Mouse (Mus musculus) embryonic facial prominence, embryonic 13.5 days (tissue): ENCODE results near the gene Ift81. TPM values are rescaled to one million over a fixed set of nuclear protein-coding genes. Genes with fewer than 3 reads are reported as not detected.
"Not testable (repeated sequence)": the region's sequence is repeated elsewhere in the genome, so short reads cannot be mapped to it uniquely, and the experiment has no call there.

Experiments used
- ATAC-seq: fragments of 200-750 bp; cut with Nextera tagmentation; 2 replicates; pipeline ENCODE4 v1.8.0; 2017; ENCODE audit warnings: low read depth; ENCODE audit not compliant: insufficient number of reproducible peaks, insufficient read depth, low FRiP score, low TSS enrichment
- H3K27ac ChIP-seq: fragments of 300-500 bp; sonication (generic); 2 replicates; pipeline ENCODE4 v1.5.1; 2015; ENCODE audit warnings: moderate library complexity, mild to moderate bottlenecking, inconsistent platforms
- H3K27me3 ChIP-seq: fragments of 300-500 bp; sonication (generic); 2 replicates; pipeline ENCODE4 v1.6.1; 2015; ENCODE audit warnings: mild to moderate bottlenecking, inconsistent platforms
- H3K36me3 ChIP-seq: fragments of 300-500 bp; sonication (generic); 2 replicates; pipeline ENCODE4 v1.6.1; 2015; ENCODE audit warnings: mild to moderate bottlenecking, inconsistent platforms
- H3K4me1 ChIP-seq: fragments of 300-500 bp; sonication (generic); 2 replicates; pipeline ENCODE4 v1.6.1; 2015; ENCODE audit warnings: inconsistent platforms
- H3K4me2 ChIP-seq: fragments of 300-500 bp; sonication (generic); 2 replicates; pipeline ENCODE4 v1.6.1; 2015; ENCODE audit warnings: moderate library complexity, mild to moderate bottlenecking, inconsistent platforms
- H3K4me3 ChIP-seq: fragments of 300-500 bp; sonication (generic); 2 replicates; pipeline ENCODE4 v1.5.1; 2015; ENCODE audit warnings: mild to moderate bottlenecking, inconsistent platforms
- H3K9ac ChIP-seq: fragments of 300-500 bp; sonication (generic); 2 replicates; pipeline ENCODE4 v1.6.1; 2015; ENCODE audit warnings: mild to moderate bottlenecking, inconsistent platforms
- H3K9me3 ChIP-seq: fragments of 300-500 bp; sonication (generic); 2 replicates; pipeline ENCODE4 v1.6.1; 2016; ENCODE audit warnings: inconsistent platforms
- WGBS: fragments of 180-500 bp; shearing (Covaris S2); methylation state at CpG from one replicate; pipeline ENCODE4 v1.1.7; 2015; ENCODE audit warnings: mixed read lengths; 5-methylcytosine and 5-hydroxymethylcytosine counted together
- polyA plus RNA-seq: library from polyadenylated mRNA; unstranded; fragments of >200 nt; fragmentation: Nextera tagmentation; extraction: Ambion mirVana; gene quantifications from 2 replicates; pipeline ENCODE4 v1.2.1, GENCODE M21; 2015

Gene Ift81
- polyA plus RNA-seq = 48.2 and 49.9 TPM in 2 replicates

GRCm38 (mm10) chr5:122613908-122614732 lies at the start of gene Ift81:
Gene Ift81, minus strand, starts transcription at chr5:122614518.
- no peaks in the 10 kb centered on the region for H3K9me3 ChIP-seq
- peak; percentile 86 for ATAC-seq
- H3K4me2 ChIP-seq = peak within 1 kb of the TSS; percentile 66
- peak within 1 kb of the TSS; percentile 92 for H3K9ac ChIP-seq
- WGBS = under 1% methylated on average over 67 of the region's 67 CpGs
- peak within 1 kb of the TSS; percentile 92 for H3K27ac ChIP-seq
- H3K36me3 ChIP-seq = peaks cover 9% of the 10 kb centered on the region
- H3K4me1 ChIP-seq = peaks cover 25% of the 10 kb centered on the region
- H3K4me3 ChIP-seq = peak within 1 kb of the TSS; percentile 88
- H3K27me3 ChIP-seq = no peaks in the 10 kb centered on the region

GRCm38 (mm10) chr5:122662501-122662900 lies 48.2 kb upstream of the Ift81 start:
- ATAC-seq = no peak
- 94% methylated on average over 6 of the region's 6 CpGs for WGBS
- no peaks in the 10 kb centered on the region for H3K4me1 ChIP-seq
- H3K27ac ChIP-seq = no peak overlapping the region
- no peak overlapping the region for H3K4me2 ChIP-seq
- no peak overlapping the region for H3K9ac ChIP-seq
- no peak overlapping the region for H3K4me3 ChIP-seq
- no peaks in the 10 kb centered on the region for H3K36me3 ChIP-seq
- no peaks in the 10 kb centered on the region for H3K27me3 ChIP-seq
- H3K9me3 ChIP-seq = no peaks in the 10 kb centered on the region

DNA sequence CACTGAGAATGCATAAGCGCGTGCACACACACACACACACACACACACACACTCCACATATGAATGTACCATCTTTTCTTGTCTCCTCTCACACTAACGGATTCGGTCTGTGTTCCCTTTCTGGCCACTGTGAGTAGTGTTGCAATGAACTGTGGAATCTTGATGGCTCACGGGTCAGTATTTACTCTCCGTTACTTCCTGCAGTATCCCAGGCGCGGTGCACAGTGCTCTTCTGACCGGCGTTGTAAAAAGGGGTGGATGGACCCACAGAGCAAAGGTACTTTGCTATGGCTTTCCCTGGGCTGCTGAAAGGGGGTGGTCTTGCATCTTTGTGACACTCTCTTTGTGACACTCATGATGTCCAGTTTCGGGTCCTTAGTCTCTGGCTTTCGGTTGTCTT lies 42.5 kb upstream of the Ift81 start:
- peaks cover 19% of the 10 kb centered on the region for H3K4me1 ChIP-seq
- H3K27me3 ChIP-seq = no peaks in the 10 kb centered on the region
- 90% methylated on average over 12 of the region's 12 CpGs for WGBS
- H3K4me3 ChIP-seq = no peak overlapping the region
- no peaks in the 10 kb centered on the region for H3K36me3 ChIP-seq
- no peak overlapping the region for H3K27ac ChIP-seq
- H3K9me3 ChIP-seq = no peaks in the 10 kb centered on the region
- no peak overlapping the region for H3K4me2 ChIP-seq
- no peak overlapping the region for H3K9ac ChIP-seq
- ATAC-seq = no peak

GRCm38 (mm10) chr5:122654268-122654573 lies 39.9 kb upstream of the Ift81 start:
- Histone ChIP-seq H3K4me2 (no peak overlapping the region), H3K36me3 (no peaks in the 10 kb centered on the region), H3K9me3 (no peaks in the 10 kb centered on the region), H3K4me1 (peaks cover 19% of the 10 kb centered on the region), H3K9ac (peak overlapping the region; percentile 46; the same call in 1 of the 2 replicates), H3K4me3 (no peak overlapping the region), H3K27ac (peak overlapping the region; percentile 73), H3K27me3 (no peaks in the 10 kb centered on the region)
- 55% methylated on average over 5 of the region's 5 CpGs for WGBS
- no peak for ATAC-seq

DNA sequence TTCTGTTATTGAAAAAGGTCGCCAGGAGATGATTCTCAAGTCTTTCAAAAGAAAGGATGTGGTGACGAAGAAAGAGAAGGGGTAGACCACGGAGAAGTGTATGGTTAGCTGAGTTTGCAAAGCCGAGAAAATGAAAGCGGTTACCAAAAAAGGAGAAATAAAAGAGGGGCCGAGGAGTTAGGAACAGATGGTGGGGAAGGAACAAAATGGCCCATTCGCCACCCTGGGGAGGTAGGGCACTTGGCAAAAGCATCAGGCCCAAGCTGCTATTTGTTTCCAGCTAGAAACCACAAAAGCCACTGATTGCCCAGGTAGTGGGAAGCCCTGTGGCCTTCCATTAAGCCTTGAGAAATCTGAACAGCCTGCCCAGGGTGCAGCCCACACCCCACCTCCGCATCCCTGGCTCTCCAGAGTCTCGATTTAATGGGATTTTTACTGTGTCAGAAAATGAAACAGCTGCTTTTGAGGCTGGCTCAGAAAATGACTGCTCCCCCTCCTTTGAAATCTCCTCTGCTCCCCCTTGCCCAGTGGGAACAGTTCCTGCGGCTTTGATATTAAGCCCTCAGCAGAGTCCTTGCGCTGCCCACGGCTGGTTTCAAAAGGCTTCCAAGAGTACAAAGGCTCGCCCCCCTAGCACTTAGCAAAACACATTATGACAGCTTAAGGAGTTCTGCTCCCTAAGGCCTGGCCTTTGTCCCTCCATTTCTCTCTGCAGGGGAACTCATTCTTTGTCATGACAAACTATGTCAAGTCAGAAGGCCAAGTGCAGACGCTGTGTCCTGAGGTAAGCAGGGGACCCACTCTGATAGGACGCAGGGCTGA lies 39.3 kb upstream of the Ift81 start:
- no peak for ATAC-seq
- no peak overlapping the region for H3K4me3 ChIP-seq
- H3K4me2 ChIP-seq = peak overlapping the region; percentile 14

GRCm38 (mm10) chr5:122653112-122653445 lies 38.8 kb upstream of the Ift81 start:
- Histone ChIP-seq H3K4me3 (no peak overlapping the region), H3K4me2 (peak overlapping the region; percentile 14), H3K9me3 (no peaks in the 10 kb centered on the region), H3K4me1 (peaks cover 19% of the 10 kb centered on the region), H3K36me3 (no peaks in the 10 kb centered on the region), H3K27ac (peak overlapping the region; percentile 41; the same call in 1 of the 2 replicates), H3K27me3 (no peaks in the 10 kb centered on the region), H3K9ac (no peak overlapping the region)
- 70% methylated on average over 10 of the region's 10 CpGs for WGBS
- no peak for ATAC-seq

More for the DNA sequence above, 39.3 kb upstream of the Ift81 start:
- Histone ChIP-seq H3K9me3 (no peaks in the 10 kb centered on the region), H3K9ac (peak overlapping the region; percentile 46; the same call in 1 of the 2 replicates), H3K36me3 (no peaks in the 10 kb centered on the region), H3K4me1 (peaks cover 19% of the 10 kb centered on the region), H3K27me3 (no peaks in the 10 kb centered on the region), H3K27ac (peak overlapping the region; percentile 73)
- 32% methylated on average over 15 of the region's 15 CpGs for WGBS

DNA sequence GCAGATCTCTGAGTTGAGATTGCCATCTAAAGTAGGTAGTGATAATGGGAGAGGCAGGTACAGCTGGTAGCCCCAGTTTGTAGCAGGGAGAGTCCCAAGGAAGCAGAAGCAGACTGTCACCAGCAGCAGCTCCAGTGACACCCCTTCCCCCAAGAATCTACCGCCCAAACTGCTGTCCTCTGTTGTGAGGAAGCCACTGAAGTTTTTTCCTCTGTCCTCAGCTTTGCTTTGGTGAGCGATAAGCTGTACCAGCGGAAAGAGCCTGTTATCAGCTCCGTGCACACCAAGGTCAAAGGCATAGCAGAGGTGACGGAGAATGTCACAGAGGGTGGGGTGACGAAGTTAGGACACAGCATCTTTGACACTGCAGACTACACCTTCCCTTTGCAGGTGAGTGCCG lies 38.2 kb upstream of the Ift81 start:
- Histone ChIP-seq H3K36me3 (no peaks in the 10 kb centered on the region), H3K9ac (no peak overlapping the region), H3K4me3 (no peak overlapping the region), H3K4me1 (peaks cover 19% of the 10 kb centered on the region), H3K27me3 (no peaks in the 10 kb centered on the region), H3K4me2 (no peak overlapping the region), H3K9me3 (no peaks in the 10 kb centered on the region), H3K27ac (no peak overlapping the region)
- 84% methylated on average over 7 of the region's 7 CpGs for WGBS
- ATAC-seq = no peak

DNA sequence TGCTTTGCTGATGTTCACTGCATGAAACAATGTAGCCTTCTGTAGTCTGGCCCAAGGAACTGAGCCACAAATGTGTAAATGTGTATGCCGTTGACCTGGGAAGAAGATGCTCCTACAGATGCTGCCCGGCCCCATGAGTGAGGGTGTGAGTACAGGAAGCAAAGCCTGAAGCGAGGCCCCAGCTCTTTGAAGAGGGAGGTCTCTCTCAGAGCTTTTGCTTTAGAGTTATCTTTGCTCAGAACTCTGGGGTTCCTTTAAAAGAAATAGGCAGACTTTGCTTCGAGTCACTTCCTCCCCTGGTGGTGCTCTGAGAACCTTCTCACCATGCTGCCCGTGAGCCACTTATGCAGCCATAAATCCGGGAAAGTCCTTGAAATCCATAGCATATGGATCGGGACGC lies 35.8 kb upstream of the Ift81 start:
- no peaks in the 10 kb centered on the region for H3K27me3 ChIP-seq
- WGBS = 85% methylated on average over 8 of the region's 8 CpGs
- no peak overlapping the region for H3K9ac ChIP-seq
- H3K4me2 ChIP-seq = no peak overlapping the region
- H3K27ac ChIP-seq = no peak overlapping the region
- H3K4me3 ChIP-seq = no peak overlapping the region
- H3K9me3 ChIP-seq = no peaks in the 10 kb centered on the region
- peaks cover 19% of the 10 kb centered on the region for H3K4me1 ChIP-seq
- H3K36me3 ChIP-seq = no peaks in the 10 kb centered on the region
- no peak for ATAC-seq

GRCm38 (mm10) chr5:122649264-122649663 lies 34.9 kb upstream of the Ift81 start:
- no peaks in the 10 kb centered on the region for H3K36me3 ChIP-seq
- no peak overlapping the region for H3K27ac ChIP-seq
- H3K9me3 ChIP-seq = no peaks in the 10 kb centered on the region
- 81% methylated on average over 8 of the region's 8 CpGs for WGBS
- H3K27me3 ChIP-seq = no peaks in the 10 kb centered on the region
- no peak overlapping the region for H3K4me2 ChIP-seq
- no peak overlapping the region for H3K4me3 ChIP-seq
- no peak overlapping the region for H3K9ac ChIP-seq
- no peak for ATAC-seq
- peaks cover 14% of the 10 kb centered on the region for H3K4me1 ChIP-seq

- not testable (repeated sequence) for H3K27ac ChIP-seq, ATAC-seq, H3K4me3 ChIP-seq, H3K9me3 ChIP-seq, H3K9ac ChIP-seq, H3K27me3 ChIP-seq, H3K4me1 ChIP-seq, H3K36me3 ChIP-seq, H3K4me2 ChIP-seq
- 93% methylated on average over 14 of the region's 14 CpGs for WGBS
Measured at GRCm38 (mm10) chr5:122647952-122648374, 33.6 kb upstream of the Ift81 start.

DNA sequence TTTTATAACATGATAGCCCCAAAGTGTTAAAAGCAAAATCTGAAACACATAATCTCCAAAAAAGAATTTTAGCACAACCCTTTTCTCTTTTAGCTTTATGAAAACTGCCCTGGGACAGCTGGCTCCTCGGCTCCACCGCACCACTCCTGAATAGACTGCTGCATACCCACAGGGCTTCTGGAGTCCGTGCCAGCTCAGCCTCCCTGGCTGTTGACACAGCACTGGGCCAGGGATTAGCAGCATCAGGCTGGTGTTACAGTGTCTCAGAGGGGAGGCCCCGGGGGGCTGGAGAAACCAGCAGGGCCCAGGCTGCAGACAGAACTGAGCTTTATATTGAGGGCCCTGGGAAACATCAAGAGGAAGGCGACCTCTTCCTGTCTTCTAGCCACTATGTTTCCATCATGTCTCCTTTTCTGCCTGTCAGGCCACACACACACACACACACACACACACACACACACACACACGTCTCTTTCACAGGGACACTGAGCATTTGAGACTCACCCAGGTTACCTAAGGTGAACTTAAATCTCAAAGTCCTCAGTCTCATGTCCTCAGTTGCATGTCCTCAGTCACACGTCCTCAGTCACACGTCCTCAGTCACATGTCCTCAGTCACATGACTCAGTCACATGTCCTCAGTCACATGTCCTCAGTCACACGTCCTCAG lies 33.1 kb upstream of the Ift81 start:
- no peak for ATAC-seq
- Histone ChIP-seq H3K9ac (no peak overlapping the region), H3K4me1 (0 out of 2 replicates have a peak, but pooled peaks cover 7% of the 10 kb centered on the region), H3K9me3 (no peaks in the 10 kb centered on the region), H3K27me3 (no peaks in the 10 kb centered on the region), H3K4me2 (no peak overlapping the region), H3K27ac (no peak overlapping the region), H3K4me3 (no peak overlapping the region), H3K36me3 (no peaks in the 10 kb centered on the region)
- WGBS = 64% methylated on average over 9 of the region's 9 CpGs
